ENCODE assay signal across 25 mouse cellular contexts in genomic region chr9:21503352-21503751, GRCm38 (mm10). TPM values are rescaled to one million over a fixed set of nuclear protein-coding genes. Genes with fewer than 3 reads are reported as not detected.
"Had no signal": no experiment of that assay in that cellular context is flagged by ENCODE, and none has a peak within 500 bp of the region (broad histone marks: within the 10 kb centered on the region; RNA-seq: fewer than 3 reads in every experiment).

No protein-coding gene starts in this region.

- H3K4me2 ChIP-seq: heart, embryonic 12.5 days; hindbrain, embryonic 12.5 days; hindbrain, embryonic 14.5 days; intestine, embryonic 15.5 days; limb, embryonic 13.5 days; limb, embryonic 15.5 days; liver, embryonic 12.5 days had no signal

- H3K4me1 ChIP-seq: heart, embryonic 10.5 days; heart, embryonic 12.5 days; hindbrain, embryonic 10.5 days; hindbrain, embryonic 12.5 days; intestine, embryonic 15.5 days; limb, embryonic 13.5 days; liver, embryonic 12.5 days had no signal

- H3K9me3 ChIP-seq: heart, embryonic 10.5 days; heart, embryonic 12.5 days; hindbrain, embryonic 10.5 days; hindbrain, embryonic 12.5 days; intestine, embryonic 15.5 days; limb, embryonic 13.5 days; limb, embryonic 15.5 days; liver, embryonic 12.5 days had no signal

- H3K9ac ChIP-seq: heart, embryonic 12.5 days; hindbrain, embryonic 12.5 days; hindbrain, embryonic 14.5 days; intestine, embryonic 15.5 days; limb, embryonic 13.5 days; limb, embryonic 15.5 days; liver, embryonic 12.5 days had no signal

- H3K27ac ChIP-seq: heart, embryonic 10.5 days; hindbrain, embryonic 10.5 days; hindbrain, embryonic 12.5 days; hindbrain, embryonic 14.5 days; intestine, embryonic 15.5 days; limb, embryonic 13.5 days; limb, embryonic 15.5 days; liver, embryonic 12.5 days had no signal

- ATAC-seq: hindbrain, embryonic 16.5 days; inflammation-experienced regulatory T-cells, adult 6 months; intestine, embryonic 15.5 days; intestine, postnatal 0 days; liver, embryonic 12.5 days had no signal

- H3K27me3 ChIP-seq: heart, embryonic 12.5 days; hindbrain, embryonic 12.5 days; intestine, embryonic 15.5 days; limb, embryonic 13.5 days; limb, embryonic 15.5 days; liver, embryonic 12.5 days had no signal

- H3K4me3 ChIP-seq: heart, embryonic 10.5 days; heart, embryonic 12.5 days; hindbrain, embryonic 10.5 days; hindbrain, embryonic 12.5 days; intestine, embryonic 15.5 days; limb, embryonic 13.5 days; limb, embryonic 15.5 days; liver, embryonic 12.5 days had no signal

- DNase-seq: gastrocnemius, postnatal 10 days; gastrocnemius, postnatal 25 days; heart, adult 18-20 months; heart, postnatal 10 days; heart, postnatal 4 days; kidney, adult 18-20 months; kidney, adult 8-10 months; kidney, postnatal 10 days; kidney, postnatal 36 days; layer of hippocampus, adult 9-11 months; layer of hippocampus, postnatal 36 days; left cerebral cortex, postnatal 4 days had no signal

RNA-seq across cellular contexts. Expression of gene AB124611, which starts 22.6 kb away (rescaled TPM):
- total RNA-seq: layer of hippocampus, adult 18-20 months had no signal
